Mouse (Mus musculus): ENCODE measurements around the gene Crcp.
A peak's percentile ranks its signal among the peaks of the same experiment; 100 is the strongest.

Gene Crcp

DNA sequence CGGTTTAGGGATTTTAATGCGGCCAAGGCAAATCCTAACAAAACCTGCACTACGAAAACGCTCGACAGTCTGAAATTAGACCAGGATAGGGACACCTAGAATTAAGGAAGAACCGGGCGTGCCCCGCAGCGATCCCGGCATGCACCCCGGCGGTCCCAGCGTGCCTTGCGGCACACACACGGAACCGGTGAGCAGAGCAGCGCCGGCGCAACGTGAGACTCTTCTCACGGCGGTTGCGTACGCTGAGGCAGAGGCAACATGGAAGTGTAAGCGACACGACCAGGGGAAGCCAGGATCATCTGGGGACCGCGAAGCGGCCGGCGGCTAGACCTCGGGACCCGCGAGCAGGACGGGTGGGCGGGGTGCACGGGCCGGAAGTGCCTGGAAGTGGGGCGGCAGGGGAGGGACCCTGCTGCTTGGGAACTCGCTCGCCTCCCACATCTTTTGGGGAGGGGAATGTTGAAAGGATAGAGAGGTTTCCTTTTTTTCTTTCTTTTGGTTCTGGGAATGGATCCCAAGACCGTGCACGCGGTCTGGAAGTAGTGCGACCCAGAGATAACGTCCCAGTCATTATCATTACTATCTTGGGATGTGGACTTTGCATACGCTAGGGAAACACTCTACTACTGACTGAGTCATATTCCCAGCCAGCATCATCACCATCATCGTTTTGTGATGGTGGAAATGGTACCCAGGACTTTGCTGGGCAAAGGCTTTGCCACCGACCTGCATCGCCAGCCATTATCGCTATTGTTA lies at the start of gene Crcp, which contains the start of gene Asl:
Gene Crcp, plus strand, starts transcription at position 149 of the 756 bp plus-strand sequence.
Gene Asl, minus strand, starts transcription at position 106 of the 756 bp plus-strand sequence.
- DNase-seq, result peak; percentile 86

DNA sequence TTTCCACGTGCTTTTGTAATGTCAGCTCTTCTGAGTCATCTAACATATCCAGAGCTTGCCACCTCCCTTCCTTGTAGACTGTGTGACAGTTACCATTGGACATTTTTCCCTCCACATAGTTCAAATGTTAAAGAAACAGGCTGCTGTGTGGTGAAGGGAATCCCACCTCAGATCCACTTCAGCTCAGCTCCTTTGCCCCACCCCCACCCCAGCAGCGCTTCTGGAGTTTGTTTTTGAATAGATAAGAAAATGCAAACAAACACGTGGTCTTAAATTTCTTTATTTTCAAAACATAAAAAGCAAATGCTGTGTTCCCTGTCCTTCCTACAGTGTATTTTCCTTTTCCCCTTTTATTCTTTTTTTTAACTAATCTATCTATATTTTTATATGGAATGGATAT lies 48.9 kb upstream of the Crcp start:
- DNase-seq, result no peak

DNA sequence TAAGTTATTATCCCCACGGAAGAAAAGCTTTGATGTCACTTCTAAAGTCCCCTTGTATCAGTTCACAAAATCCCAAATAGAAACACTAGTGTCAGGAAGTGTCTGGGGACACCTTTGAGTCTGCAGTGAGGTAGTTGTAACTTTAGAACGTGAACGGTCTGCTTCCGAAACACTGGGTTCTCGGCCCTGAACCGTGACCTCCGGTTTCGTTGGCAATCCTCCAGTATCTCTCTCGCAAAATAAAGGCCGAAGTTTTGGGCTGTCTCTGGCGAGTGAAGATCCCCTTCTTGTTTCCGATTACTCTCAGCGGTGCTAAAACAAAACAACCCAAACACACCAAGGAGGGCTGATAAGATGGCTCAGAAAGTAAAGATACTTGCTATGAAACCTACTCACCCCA lies 39.7 kb upstream of the Crcp start:
- DNase-seq, result no peak

DNA sequence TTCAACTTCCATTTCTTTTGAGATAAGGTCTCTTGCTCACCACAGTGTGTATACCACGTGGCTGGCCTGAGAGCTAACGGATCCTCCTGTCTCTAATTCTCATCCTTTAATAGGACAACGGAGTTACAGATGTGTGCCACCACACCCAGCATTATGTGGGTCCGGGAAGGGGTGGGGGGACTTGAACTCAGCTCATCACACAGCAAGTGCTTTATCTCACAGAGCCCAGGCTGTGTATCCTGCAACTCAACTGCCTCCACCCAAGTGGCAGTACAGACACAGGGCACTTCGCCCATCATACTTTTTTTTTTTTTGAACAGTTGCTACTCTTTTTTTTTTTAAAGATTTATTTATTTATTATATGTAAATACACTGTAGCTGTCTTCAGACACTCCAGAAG lies 37.2 kb upstream of the Crcp start:
- no peak for DNase-seq

DNA sequence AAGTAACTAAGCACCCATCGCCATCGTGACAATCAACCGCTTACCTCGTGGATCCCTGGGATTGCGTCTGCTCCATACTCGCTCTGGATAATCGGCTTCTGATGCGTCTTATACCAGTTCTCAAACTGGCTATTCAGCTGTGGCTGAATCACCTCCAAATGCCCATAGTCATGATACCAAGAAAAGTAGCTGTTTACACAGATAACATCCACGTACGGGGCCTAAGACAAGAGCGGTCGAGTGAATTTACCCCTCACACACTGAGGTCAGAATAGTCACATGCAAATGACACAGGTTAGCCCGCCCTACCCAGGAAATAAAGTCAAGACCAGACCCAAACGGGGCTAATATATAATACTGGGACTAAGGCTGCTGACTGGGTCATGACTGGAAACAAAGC lies 35.7 kb upstream of the Crcp start:
- no peak for DNase-seq

DNA sequence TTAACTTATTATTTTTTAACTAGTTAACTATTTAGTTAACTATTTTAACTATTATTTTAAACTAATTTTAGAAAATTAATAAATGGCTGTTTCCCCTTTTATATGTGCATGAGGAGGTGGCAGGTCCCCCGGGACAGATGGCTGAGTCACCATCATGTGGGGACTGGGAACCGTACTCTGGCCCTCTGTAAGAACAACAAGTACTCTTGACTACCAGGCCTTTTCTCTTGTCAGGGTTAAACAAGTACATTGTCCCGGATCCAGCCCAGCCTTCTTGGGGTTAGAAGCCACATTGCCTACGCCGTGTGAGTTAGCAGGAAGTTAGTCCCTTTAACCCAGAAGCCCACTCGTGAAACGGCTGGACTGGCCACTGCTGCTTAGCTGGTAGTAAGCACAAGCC lies 34.1 kb upstream of the Crcp start:
- DNase-seq, result no peak

DNA sequence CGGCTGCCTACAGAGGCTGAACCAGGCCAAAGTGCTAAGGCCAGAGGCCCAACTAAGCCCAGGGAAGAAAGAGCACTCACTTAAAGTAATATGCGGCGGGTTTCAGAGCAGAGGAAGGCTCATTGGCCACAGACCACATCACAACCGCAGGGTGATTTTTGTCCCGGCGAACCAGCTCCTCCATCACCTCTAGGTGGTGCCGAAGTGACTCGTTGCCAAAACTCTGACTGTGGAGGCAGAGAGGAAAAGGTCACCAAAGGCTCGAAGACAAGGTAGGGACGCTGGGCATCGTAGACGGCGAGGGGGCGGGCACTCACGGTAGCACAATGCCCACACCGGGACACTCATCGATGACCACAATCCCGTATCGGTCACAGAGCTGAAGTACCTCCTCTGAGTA lies 31.4 kb upstream of the Crcp start:
- no peak for DNase-seq

DNA sequence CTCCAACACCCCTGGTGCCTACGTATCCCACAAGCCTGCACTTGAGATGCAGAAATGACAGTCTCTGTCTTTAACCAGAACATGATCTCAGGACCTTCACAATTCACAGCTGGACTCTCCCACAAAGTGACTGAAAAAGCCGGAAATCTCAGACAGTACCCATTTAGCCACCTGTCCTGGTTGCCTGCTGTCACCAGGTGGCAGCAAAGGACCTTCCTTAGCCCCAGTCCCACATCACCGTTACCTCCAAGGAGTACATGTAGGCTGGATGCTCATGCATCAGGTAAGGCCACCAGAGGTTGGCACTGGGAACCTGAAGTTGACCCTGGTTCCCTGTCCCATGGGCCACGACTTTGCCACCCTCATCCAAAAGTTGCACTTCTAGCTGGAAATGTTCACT lies 30.0 kb upstream of the Crcp start:
- peak; percentile 71 for DNase-seq

DNA sequence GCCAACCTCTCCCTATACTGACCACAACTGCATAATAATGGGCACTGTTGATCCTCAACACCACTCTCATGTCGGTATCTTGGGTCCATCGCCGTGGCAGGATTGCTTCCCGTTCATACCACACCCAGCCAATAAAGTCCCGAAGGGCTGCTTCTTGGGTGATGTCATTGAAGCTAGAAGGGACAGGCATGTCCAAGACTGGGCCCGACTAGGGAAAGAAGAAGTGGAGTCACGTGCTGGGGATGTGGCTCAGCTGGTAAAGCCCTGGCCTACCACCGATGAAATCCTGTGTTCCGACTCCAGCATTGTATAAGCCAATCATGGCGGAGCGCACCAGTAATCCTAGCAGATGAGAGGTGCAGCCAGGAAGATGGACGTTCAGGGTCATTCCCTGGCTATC lies 28.4 kb upstream of the Crcp start:
- DNase-seq, result no peak

DNA sequence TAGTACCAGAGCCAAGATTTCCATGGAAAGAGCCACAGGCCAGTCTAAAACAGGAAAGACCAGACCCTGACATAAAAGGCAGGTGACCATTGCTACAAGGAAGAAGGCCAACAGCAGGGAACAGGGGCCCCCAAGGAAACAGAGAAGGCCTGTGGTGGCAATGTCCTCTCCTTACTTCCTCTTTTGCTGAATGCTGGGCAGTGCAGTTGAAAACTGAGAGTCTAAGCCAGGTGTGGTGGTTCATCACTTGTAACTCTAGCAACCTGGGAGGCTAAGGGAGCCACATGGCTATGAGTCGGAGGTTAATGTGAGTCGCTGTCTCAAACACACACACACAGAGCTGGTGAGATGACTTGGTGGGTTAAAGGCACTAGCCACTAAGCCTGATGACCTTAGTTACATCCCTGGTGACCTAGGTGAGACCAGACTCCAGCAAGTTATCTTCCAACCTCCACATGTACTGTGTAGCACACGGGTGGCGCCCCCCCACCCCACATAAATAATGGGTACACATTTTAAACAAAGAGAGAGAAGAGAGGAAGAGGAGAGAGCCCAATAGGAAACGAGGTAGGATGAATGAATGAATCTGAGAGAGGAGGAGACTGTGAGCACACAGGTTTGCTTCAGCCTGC lies 27.6 kb upstream of the Crcp start:
- no peak for DNase-seq

DNA sequence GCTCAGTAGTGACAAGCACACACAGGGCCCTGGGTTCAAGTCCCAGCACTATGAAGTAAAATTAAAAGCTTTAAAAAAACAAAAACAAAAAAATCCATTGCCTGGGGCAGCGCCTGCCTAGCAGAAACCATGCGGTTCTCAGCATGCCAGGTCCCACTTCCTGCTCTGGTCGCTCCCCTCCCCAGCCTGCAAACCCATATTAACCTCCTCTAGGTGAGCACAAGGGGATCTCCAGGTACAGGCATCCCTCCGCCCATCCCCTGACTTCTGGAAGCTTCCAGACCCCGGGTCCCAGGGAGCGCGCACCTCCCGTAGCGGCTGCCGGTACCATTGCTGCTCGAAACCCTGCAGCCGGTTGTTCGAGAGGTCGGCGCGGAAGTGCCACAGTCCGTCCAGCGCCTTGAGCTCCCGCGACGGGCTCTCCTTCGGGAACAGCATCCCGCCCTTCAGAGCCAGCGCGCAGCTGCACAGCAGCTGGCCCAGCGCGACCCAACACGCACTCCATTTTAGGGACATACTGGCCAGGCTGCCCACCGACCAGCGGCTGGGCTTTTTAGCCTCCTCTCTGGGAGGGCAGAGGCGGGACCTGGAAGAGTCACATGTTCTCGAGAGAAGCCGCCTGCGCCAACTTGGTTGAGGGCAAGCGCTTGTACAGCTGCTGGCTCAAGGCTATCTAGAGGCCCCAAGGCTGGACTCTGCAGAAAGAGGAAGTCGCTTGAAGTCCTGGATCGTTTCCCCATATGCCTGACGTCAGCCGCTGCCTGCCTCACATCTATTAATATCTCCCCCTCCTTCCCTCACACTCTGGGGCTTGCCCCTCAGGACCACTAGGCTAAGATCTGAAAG lies 26.6 kb upstream of the Crcp start, which contains the start of gene Gusb:
Gene Gusb, minus strand, starts transcription at position 749 of the 846 bp plus-strand sequence.
- DNase-seq, result peak; percentile 91

DNA sequence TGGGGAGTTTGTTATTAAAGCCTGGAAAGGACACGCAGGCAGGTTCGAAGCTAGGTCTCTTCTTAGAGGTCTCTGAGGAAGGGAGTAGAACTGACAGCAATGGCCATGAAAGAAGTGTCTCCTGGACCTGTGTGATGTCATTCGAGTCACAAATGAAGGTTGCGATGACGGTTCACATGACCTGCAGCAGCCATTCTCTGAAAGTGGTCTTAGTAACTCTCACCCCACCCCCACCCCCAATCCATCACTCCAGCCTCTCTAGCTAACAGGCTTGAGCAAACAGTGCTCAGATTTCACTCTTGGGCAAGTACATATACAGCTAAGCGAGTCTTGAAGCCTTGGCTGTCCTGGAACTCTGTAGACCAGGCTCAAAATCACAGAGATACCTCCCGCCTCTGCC lies 25.9 kb upstream of the Crcp start:
- no peak for DNase-seq

DNA sequence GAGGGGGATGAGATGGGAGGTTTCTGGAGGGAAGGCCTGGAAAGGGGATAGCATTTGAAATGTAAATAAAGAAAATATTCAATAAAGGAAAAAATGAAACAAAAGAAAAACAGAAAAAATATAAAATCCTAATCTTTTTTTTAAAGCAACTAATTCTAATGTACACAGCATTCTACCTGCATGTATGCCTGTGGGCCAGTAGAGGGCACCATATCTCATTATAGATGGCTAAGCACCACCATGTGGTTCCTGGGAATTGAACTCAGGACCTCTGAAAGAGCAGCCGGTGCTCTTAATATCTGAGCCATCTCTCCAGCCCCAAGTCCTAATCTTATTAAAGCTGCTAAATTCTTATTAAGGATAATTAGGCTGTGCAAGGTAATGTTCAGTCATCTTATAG lies 21.7 kb upstream of the Crcp start:
- DNase-seq, result no peak

DNA sequence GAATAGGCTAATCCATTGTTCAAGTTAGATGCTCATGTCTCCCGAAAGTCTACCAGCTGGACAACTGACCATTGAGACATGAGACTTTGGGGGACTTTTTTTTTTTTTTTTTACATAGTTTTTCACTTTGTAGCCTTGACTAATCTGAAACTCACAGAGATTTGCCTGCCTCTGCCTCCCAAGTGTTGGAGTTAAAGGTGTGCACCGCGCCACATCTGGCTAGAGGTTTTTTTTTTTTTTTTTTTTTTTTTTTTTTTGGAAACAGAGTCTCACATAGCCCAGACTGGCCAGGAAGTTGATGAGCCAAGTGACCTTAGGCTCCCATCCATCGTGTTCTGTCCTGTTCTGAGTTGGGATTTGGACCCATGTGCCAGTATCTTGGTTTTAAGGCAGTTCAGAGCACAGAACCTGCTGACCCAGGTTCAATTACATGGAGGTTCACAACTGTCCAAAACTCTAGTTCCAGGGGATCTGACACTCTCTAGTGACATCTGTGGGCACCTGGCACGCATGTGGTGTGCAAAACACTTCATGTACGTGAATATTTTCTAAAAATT lies 21.0 kb upstream of the Crcp start:
- DNase-seq, result no peak

DNA sequence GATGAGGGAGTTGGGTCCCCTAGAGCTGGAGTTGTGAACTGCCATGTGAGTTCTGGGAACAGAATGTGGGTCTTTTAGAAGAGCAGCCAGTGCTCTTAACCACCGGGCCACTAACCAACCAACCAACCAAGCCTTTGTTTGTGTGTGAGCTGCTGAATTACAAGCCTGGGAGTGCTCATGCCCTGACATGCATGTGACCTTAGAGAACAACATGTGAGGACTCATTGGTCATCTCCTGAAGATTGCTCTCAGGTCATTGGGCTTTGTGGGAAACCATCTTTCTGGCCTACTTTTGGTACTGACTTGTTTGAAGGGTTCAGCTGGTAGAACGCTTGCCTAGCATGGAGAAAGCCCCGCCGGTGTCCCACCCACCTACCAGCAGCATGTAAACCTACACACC lies 19.3 kb upstream of the Crcp start:
- DNase-seq, result no peak

DNA sequence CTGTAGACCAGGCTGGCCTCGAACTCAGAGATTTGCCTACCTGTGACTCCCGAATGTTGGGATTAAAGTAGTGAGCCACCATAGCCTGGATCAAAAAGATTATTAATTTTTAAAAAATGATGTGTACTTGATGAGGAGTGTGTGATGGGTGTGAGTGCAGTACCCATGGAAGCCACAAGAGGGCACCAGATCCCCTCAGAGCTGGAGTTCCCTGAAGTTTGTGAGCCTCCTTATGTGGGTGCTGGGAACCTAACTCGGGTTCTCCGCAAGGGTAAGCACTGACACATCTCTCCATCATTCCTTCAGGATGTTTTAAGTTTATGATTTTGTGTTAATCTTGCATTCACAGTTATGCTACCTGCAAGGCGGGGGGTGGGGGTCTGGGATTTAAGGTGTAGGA lies 18.1 kb upstream of the Crcp start:
- no peak for DNase-seq

DNA sequence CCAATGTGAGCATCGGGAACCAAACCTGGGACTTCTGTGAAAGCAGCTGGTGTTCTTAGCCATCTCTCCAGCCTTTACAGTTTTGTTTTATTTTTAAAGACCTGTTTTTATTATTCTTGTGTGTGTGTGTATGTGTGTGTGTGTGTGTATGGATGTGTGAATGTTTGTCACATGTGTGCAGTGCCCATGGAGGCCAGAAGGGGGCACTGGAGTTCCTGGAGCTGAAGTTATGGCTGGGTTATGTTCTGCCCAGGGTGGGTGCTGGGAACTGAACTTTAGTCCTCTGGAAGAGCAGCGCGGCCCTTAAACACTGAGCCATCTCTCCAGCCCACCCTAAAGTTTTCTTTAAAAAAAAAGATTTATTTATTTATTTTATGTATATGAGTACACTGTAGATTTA lies 14.0 kb upstream of the Crcp start:
- DNase-seq, result no peak

DNA sequence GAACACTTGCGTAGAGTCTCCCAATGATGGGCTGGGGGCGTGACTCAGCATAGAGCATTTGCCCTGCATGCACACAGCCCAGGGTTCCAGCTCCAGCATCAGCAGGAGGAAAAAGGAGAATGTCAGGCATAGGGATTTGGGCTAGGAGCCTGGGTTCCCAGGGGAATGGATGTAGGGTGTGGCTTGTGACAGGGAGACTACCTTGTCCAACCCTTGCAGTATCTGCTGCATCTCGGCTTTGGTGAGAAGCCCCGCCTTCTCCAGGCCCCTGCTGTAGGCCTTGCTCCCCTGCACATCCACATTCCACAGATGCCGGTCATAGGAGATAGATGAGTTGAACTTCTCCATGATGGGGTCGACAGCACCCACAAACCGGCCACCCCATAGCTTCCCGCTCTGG lies 9.6 kb upstream of the Crcp start:
- DNase-seq, result no peak

DNA sequence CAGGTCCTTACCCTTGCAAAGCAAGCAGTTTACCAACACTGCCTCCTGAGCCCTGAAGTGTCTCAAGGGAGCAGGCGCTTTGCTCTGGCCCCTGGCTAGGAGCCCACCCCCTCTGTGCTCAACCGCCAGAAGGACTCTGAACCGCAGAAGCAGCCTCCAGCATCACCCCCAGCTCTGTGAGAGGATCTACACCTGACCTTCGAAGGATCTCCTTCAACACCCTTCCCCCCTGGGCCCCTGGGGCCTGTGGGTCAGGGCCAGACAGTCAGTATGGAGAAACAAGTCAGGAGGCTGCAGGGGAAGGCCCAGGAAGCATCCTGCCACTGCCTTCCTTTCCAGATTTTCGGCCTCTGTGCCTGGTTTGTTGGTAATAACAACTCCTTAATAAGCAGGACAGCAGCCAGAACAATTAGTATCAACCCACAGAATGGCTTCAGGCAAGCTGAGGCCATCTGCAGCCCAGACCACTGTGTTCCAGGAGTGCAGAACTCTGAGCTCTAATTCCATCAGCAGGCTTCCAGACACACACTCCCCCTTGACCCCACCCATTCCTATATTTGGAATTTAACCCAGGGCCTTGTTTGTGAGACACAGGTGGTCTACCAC lies 7.6 kb upstream of the Crcp start:
- no peak for DNase-seq

DNA sequence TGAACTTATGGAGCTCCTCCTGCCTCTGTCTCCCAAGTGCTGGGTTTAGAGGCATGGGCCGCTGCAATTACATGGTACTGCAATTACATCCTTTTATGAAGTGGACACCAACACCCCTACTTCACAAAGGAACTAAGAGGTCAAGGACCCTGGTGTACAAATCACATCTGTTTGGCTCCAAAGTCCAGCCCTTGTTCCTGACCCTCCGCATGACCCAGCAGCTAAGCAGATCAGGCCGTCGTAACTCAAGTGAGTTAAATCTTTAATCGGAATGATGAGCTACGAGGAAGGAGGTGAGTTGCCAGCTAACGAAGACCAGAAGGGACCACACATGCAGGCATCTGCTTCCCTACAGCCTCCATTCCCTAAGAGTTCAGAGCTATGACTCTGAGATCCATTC lies 6.7 kb upstream of the Crcp start:
- DNase-seq, result no peak

DNA sequence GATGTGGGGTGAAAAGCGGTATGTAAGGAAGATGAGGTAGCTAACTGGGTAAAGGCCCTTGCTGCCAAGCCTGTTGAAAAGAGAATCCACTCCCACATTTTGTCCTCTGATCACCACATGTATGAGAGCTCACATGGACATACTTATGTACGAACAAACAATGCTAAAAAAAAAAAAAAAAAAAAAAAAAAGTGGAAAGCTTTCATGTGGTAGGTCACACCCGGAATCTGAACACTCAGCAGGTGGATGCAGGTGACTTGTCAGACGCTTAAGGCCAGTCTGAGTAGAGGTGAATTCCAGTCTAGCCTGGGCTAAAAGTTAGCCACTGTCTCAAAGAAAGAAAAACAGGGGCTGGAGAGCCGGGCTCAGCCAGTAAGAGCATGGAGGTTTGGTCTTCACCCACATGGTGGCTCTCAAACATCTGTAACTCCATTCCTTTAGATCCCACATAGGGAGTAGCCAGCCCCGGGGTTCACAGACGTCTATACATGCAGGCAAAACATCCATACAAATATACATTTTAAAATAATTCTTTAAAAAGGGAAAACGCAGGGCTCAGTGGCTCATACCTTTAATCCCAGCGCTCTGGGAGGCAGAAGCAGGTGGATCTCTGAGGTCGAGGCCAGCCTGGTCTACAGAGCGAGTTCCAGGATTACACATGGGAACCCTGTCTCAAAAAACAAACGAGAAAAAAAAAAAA lies 5.9 kb upstream of the Crcp start:
- DNase-seq, result no peak

DNA sequence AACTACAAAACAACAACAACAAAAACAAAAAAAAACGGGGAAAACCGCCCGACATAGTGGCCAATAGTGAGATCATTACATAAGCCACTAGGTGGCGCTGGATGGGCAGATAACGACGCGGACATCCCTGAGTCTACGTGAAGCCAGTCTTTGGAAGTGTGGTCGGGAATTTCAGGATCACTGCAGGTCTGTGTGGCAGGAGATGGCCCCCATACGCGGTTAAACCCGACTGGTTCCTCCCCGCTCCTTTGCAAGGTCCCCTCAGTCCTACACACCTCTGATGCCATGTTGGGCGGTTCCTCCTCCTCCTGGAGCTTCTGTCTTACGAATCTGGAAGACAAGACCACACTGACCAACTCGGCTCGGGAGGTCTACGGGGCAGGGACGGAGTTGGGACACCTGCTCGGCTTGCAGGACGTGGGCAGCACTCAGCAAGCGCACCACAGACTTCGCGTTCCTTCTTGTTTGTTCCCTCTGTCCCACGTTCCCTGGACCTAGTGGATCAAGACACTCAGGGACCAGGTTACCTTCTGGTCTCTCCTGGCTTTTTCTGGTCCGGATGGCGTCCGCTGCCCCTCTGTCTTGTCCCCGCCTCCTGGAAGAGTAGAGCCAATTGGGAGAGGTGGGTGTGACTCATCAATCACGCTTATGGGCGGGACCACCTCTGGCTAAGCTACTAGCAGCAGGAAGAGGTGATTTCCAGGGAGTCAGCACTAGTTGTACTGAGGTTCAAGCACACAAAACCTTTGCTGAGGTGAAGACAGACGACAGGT lies 5.1 kb upstream of the Crcp start:
- DNase-seq, result peak; percentile 92
